Mouse (Mus musculus): ENCODE data around the gene Inafm2. TPM values are rescaled to one million over a fixed set of nuclear protein-coding genes. Genes with fewer than 3 reads are reported as not detected.

The Inafm2 gene
- total RNA-seq (2023) = 10 to 100 TPM; 26.4 to 31.1 TPM

DNA sequence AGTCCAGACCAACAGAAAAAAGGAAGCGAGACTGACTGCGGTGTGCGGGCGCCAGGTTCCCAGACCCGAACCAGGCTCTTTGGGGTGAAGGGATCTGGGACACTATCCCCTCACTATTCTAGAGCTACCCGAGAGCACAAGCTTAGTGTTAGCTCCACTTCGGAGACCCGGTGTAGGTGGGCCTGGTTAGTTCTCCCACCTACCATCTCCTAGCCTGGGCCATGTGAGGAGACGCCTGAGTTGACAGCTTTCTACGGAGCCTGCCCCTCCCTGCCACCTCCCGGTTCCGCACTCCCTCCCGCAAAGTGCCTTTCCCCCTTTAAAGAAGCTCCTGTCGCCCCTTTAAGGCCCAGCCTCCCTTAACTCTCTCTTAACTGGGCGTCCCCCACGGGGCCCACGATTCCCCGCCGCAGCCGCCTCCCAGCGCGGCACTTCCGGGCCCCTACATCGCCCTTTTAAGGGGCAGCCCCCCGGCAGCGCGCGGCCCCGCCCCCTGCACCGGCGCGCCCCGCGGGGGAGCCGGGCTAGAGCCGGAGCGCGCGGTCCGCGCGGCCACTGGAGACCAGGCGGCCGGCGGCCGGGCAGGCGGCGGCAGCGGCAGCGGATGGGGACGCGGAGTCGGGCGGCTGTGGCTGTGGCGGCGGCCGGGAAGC is at the start of gene Inafm2:
Gene Inafm2 (plus strand): TSS at position 527 of the 653 bp plus-strand sequence.

DNA sequence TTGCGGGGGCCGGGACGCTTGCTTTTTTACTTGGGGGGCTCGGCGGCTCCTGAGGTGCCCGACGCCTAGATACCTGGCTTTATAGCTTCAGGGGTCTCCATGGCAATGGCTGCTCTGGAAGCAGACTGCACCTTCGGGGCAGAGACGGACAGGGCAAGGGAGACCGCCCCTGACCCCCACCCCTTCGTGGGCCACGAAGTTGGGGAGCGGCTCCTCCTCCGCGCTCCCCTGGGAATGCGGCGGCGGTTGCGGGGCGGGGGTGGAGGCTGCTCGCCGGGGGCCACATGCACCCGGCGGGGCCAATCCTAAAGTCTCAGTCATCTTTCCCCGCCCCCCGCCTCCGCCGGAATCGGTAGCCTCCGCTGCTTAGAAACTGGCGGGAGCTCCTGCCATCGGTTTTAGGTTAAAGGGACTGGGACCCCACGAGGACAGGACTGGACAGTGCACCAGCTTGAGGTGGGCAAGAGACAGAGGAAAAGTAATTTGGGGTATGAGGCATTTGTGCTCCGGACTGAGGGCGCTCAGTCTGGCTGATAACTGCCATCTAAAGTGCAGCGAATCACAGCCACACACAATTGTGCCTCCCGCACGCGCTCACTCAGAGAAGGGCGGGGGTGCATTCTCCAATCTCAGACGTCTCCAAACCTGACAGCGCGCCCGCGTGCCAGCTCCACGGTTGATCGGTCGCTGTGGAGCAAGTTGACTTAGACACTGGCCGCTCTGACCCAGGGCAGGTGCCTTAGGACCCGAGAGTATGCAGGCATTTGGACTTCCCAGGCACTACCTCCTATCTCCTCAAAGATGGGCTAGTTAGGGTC is 41.4 kb upstream of the Inafm2 start, which contains the start of gene Ankrd63:
Gene Ankrd63 (minus strand): TSS at position 51 of the 818 bp plus-strand sequence.

DNA sequence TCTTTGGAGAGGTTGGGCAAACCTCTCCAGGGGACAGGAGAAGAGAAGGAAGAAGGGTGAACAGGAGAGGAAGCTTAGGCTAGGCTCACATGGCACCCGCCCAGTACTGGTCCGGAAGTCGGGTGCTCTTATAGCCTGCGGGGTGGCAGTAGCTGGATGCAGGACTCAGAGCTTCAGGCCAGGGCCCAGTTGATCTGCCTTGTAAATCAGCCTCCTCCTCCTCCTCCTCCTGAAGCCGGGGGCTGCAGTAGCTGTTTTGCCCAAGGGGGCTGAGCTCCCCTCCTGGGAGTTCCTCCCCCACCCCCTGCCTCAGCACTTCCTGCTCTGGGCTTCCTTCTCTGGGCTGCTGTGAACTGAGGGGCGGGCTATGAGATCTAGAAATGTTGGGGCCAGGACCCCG is 17.2 kb upstream of the Inafm2 start, which contains the start of gene Plcb2:
Gene Plcb2 (minus strand): TSS at position 102 of the 400 bp plus-strand sequence.

DNA sequence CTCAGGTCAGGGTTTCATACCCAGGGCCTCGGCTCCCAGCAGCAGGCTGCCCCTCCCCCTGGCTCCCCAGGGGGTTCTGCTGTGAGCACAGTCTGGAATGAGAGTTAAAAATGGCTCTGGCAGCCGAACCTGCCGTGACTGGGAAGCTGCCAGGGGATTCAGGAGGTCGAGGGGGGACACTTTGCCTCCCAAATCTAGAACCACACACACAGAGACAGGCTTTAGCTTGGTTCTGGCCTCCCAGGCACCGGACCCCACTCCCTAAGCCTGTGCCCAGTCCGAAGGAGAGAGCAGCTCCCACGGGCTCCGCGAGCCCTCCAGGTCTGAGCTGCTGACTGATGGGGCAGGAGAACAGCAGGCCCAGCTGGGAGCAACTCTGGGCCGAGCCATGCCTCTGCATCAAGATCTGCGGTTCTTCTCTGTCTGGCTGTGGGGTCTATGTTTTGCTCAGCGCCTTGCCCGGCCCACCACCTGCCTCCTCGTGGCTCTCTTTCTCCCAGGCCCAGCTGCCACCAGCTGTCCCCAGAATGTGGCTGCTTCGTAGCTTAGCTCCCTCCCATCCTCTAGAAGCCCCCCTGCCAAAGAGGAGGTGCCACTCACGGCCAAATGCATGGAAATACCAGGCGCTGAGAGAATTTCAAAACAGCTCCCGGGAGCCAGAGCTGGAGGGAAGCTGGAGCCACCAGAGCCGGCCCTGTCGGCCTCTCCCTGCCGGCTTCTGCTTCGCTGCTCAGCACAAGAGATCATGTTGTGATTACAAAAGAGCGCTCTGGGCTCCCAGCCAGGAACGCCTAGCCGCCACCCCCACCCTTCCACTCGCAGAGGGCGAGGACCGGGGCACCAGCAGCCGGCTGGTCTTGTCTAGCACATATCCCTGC is 16.6 kb downstream of the Inafm2 start, which contains the start of gene Ccdc9b:
Gene Ccdc9b (minus strand): TSS at position 756 of the 878 bp plus-strand sequence.

DNA sequence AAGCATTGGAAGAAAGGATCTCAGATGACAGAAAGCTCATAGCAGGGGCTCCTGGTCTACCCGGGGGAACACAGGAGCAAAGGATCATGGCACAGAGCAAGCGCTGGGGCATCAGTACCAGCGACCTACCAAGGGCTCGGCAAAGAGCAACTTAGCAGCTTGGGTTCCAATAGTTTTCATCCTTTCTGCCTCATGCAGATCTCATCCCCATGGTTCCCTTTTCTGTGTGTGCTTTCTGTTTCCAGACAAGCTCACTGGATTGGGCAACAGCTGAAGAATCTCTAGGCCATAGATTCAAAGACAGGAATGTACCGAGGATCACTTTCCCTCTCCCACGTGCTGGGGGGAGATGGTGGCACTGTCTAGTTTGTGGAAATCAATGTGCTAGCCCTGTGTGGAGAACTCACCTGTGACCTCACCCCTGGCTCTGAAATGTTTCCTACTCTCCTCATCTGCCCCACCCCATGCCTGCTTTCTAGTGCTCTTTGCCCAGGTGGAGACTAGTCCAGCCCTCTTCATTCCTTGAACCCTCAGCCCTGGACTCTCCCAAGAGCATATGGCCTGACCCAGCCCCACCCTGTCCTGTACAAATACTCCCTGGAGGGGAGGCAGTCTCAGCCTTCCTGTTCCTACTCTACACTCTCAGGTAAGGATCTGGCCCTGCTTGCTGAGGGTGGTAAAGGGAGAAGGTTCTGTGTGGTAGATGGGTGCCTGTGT is 26.8 kb downstream of the Inafm2 start, which contains the start of gene Phgr1:
Gene Phgr1 (plus strand): TSS at position 612 of the 717 bp plus-strand sequence.

DNA sequence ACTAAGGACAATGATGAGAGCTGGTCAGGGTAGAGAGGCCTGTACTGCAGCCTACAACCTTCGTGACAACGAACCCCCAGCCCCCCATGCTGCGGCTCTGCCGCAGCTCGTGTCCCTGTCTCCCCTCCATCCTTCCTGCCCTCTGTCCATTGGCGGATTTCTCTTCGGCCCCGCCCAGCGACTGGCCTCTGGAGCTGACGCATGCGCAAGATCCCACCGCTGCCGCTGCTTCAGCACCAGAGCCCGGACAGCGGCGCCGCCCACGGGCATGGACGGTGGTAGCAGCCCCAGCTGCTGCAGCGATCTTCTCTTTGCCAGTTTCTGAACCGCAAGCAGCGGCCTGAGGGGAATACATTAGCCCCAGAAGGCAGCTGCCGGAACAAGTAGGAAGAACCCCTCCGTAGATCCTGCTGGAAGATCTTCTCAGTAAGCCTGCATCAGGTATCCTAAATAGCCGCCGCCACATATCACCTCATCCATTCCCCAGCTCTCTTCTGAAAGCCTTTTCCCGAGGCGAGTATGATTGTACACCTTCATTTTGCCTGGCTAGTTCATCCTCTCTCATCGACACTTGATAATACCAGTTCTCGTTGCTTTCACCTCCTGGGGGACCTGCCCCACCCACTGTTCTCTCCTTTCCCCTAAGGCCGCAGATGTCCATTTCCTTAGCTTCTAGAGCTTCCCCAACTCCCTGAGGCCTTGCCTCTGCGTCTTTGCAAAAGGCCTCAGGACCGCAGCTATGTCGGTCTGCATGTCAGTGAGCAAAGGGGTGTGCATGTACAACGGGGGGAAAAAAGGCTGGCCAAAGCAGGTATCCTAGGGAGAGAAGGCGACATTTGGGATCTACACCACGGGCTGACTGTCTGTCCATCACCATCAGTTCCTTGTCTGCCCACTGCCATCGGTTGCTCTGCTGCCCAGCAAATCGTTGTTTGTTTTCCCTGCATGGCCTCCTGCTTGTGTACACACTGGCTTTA is 34.2 kb downstream of the Inafm2 start, which contains the start of gene Disp2:
Gene Disp2 (plus strand): TSS at position 216 of the 977 bp plus-strand sequence.

Other genes with a start within 250 kb of the Inafm2 start
- 1 to 10 TPM; 2.9 to 4.6 TPM for gene Bmf, start 196.1 kb upstream of the Inafm2 start, total RNA-seq (2023)
- 1 to 10 TPM; 2.3 to 7.1 TPM for gene Bub1b, start 147.5 kb upstream of the Inafm2 start, total RNA-seq (2023)
- gene Pak6, start 82.5 kb upstream of the Inafm2 start, total RNA-seq (2023) = 1 to 10 TPM in 1 of 2 experiments, under 1 TPM in 1; 0.89 to 1.3 TPM
- 1 to 10 TPM; 2.3 to 3.1 TPM for gene Ankrd63, start 41.8 kb upstream of the Inafm2 start, total RNA-seq (2023)
- gene Plcb2, start 17.3 kb upstream of the Inafm2 start, total RNA-seq (2023) = 100 to 1,000 TPM; 113 to 119 TPM
- not detected for gene Ccdc9b, start 16.9 kb downstream of the Inafm2 start, total RNA-seq (2023)
- not detected for gene Phgr1, start 27.0 kb downstream of the Inafm2 start, total RNA-seq (2023)
- not detected for gene Disp2, start 34.0 kb downstream of the Inafm2 start, total RNA-seq (2023)
- gene Knstrn, start 68.2 kb downstream of the Inafm2 start, total RNA-seq (2023) = 10 to 100 TPM; 10.2 to 13.4 TPM
- gene Ivd, start 116.2 kb downstream of the Inafm2 start, total RNA-seq (2023) = 10 to 100 TPM; 70.0 to 75.2 TPM
- 10 to 100 TPM; 35.1 to 39.8 TPM for gene Bahd1, start 154.6 kb downstream of the Inafm2 start, total RNA-seq (2023)
- gene Chst14, start 180.7 kb downstream of the Inafm2 start, total RNA-seq (2023) = 1 to 10 TPM; 4.1 to 5.5 TPM

All from T-cell, adult 66 days (primary cell).